Mouse (Mus musculus): ENCODE results near the gene Rasgrp4.

The Rasgrp4 gene

DNA sequence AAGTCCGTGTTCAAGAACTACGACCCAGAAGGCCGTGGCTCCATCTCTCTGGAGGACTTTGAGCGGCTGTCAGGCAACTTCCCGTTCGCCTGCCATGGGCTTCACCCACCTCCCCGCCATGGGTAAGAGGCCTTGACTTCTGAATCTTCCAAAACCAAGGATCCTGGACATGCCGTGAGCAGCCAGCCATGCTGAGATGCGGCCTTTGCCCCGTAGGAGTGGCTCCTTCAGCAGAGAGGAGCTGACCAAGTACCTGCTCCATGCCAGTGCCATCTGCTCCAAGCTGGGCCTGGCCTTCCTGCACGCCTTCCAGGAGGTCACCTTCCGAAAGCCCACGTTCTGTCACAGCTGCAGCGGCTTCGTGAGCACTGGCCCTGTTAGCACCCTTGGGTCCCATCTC lies 14.1 kb downstream of the Rasgrp4 start:
- no peak for DNase-seq (ENCODE audit: low spot score)

DNA sequence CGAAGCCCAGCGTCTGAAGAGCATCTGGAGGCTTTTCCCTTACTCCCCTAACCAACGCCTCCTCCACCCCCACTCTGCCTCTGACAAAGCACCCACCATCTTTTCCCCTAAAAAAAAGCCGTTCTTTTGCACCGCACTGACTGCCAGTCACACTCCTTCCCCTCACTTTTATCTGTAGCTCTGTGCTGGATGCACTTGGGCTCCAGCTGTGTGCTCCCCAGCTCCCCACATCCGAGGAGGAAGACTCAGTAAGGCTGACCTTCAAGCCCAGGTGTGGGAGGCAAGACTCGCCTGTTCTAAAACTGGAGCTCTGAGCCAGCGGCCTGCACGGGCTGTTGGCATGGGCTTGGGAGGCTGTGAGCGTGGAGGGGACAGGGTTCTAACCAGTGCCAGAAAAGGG lies 16.8 kb downstream of the Rasgrp4 start:
- DNase-seq (ENCODE audit: low spot score): no peak

- DNase-seq (ENCODE audit: low spot score): no peak
Observed at GRCm38 (mm10) chr7:29154018-29154720, 19.5 kb downstream of the Rasgrp4 start.

DNA sequence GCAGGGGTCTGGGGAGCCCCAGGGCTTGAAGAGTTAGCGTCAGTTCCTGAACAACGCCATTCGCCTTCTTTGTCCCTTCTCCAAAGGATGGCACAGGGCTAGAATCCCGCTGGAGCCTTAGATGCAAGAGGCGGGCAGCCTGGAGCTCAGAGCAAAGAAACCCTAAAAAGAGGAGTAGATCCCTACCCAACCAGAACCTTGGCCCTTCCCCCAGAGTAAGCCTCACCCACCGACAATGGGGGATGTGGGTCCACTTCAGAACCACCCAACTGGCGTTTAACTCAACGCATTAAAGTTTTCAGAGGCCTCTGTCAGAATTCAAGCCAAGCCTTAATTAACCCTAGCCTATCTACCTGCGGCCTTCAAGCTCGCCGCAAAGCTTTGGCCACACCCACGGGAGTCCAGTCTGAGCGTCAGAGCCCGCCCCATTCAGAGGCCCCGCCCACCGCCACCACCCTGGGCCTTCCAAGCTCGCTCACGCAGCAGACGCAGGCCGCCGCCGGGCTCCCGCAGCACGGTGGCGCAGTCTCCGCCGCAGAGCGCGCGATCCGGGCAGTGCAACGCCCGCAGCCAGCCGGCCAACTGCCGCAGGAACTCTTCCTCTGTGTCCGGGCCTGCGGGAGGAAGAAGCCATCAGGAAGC lies 20.7 kb downstream of the Rasgrp4 start:
- peak; percentile 96 for DNase-seq (ENCODE audit: low spot score)

DNA sequence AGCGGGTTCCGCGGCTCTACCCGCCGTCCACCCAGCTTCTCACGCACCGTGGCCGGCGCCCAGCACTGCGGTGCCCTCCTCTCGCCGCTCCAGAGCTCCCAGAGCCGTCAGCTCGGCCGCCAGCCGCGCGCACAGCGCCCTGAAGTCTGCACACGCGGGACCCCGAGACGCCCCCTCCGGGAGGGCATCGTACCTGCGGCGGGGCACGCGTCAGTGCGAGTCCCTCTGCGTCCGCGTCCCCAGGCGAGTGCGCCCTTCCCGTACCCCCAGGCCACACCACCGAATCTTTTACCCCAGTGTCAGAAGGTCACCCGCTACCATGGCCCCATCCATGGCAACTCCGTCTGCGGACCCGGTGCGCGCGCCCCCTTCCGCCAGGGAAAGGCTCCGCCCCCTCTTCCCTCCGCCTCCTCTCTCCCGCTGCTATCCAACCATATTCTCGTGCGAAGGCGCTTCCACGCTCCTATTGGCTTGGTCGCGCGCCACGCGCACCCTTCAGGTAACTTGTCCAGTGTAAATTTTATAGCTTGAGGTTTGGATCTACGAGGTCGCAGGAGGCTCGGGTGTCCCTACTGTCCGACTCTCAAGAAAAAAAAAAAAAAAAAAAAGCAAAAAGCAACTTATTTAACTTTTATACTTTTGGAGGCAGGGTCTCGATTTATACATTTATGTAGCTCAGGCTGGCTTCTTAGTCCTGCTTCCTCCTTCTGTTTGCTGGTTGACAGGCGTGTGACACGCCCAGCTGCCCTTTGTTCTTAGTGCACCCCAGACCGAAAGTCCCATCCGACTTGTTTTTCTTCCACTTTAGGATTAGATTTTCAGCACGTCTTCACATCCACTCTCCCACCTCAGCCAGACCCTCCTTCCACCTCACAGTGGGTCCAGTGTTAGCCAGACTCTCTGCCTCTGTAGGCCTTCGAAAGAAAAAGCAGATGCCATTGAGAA lies 21.5 kb downstream of the Rasgrp4 start, which contains the start of gene Fam98c:
TSS of gene Fam98c (minus strand) at position 397 of the 945 bp plus-strand sequence.
- peak; percentile 88 for DNase-seq (ENCODE audit: low spot score)

GRCm38 (mm10) chr7:29158264-29158663 lies 23.6 kb downstream of the Rasgrp4 start:
- DNase-seq (ENCODE audit: low spot score): no peak

- no peak for DNase-seq (ENCODE audit: low spot score)
Observed at GRCm38 (mm10) chr7:29162294-29162693, 27.6 kb downstream of the Rasgrp4 start.

- DNase-seq (ENCODE audit: low spot score): peak; percentile 63
Observed at GRCm38 (mm10) chr7:29162750-29163525, 28.3 kb downstream of the Rasgrp4 start.

DNA sequence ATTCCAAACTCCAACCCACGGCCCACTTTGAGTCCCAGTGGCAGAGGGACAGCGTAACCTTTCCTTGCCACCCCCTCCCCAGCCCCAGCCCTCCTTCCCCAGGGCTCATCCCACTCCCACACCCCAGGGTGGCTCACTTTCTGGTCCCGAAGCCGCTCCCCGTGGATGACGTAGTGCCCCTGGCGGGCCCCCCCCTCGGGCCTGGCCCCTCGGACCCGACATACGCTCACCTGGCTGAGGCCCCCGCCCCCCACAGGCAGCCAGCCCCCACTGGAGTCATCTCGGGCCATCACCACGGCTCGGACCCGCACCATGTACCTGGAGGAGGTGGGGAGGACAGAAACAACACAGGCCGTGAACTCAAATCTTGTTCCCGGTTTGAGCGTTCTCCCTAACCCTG lies 33.0 kb downstream of the Rasgrp4 start:
- DNase-seq (ENCODE audit: low spot score): peak; percentile 58

- no peak for DNase-seq (ENCODE audit: low spot score)
Observed at GRCm38 (mm10) chr7:29168121-29168695, 33.6 kb downstream of the Rasgrp4 start.

- DNase-seq (ENCODE audit: low spot score): peak; percentile 67
Observed at GRCm38 (mm10) chr7:29168791-29169230, 34.2 kb downstream of the Rasgrp4 start.

GRCm38 (mm10) chr7:29169231-29170065 lies 34.8 kb downstream of the Rasgrp4 start:
- peak; percentile 89 for DNase-seq (ENCODE audit: low spot score)

- DNase-seq (ENCODE audit: low spot score): peak; percentile 90
Observed at GRCm38 (mm10) chr7:29170066-29170754, 35.6 kb downstream of the Rasgrp4 start, which contains the start of the genes Ggn and Spred3. Ggn (plus strand) TSS chr7:29170210. Spred3 (minus strand) TSS chr7:29170411.

DNA sequence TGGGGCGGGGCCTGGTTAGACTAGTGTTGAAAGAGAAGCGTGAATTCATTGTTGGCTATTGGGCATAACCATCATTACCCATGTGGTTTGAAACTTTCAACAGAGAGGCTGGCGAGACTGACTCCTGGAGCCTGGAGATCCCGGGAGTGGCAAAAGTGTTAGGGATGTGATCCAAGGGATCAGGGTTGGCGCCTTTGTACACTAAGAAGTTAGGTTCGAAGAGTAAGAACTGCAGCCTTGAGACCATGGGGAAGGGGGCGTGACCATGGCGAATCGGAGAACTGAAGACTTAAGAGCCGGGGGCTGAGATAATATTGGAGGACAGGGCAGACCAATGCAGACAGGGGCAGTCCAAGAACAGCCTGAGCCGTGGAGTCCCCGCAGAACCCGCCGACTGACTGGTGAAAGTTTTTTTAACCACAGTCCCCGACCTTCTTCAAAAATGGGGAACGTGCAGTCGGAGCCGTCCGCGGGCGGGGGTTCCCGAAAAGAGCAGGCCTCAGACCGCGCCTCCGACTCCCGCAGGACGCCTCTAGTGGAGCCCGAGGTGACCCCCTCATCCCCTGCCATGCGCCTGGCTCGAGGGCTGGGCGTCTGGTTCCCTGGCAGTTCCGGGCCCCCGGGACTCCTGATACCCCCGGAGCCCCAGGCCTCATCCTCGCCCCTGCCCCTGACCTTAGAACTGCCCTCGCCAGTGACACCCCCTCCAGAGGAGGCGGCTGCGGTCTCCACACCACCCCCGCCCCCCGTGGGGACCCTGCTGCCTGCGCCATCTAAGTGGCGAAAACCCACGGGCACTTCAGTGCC lies 36.3 kb downstream of the Rasgrp4 start:
- DNase-seq (ENCODE audit: low spot score): peak; percentile 64

GRCm38 (mm10) chr7:29171562-29172097 lies 37.0 kb downstream of the Rasgrp4 start:
- DNase-seq (ENCODE audit: low spot score): peak; percentile 57

GRCm38 (mm10) chr7:29172390-29173016 lies 37.9 kb downstream of the Rasgrp4 start:
- peak; percentile 59 for DNase-seq (ENCODE audit: low spot score)

GRCm38 (mm10) chr7:29178106-29178505 lies 43.5 kb downstream of the Rasgrp4 start:
- DNase-seq (ENCODE audit: low spot score): no peak

- no peak for DNase-seq (ENCODE audit: low spot score)
Observed at GRCm38 (mm10) chr7:29179323-29179722, 44.7 kb downstream of the Rasgrp4 start.
